Mouse (Mus musculus) A20 (cell line): ENCODE results near the gene Lamb3.

Source experiments
- DNase-seq: peaks from one replicate; pipeline ENCODE4 v3.0.0-alpha.2; 2011; ENCODE audit warnings: low read depth, low spot score

Lamb3 gene

GRCm38 (mm10) chr1:193381597-193382404, 174.3 kb downstream of the Lamb3 start:
- DNase-seq = no peak

DNA sequence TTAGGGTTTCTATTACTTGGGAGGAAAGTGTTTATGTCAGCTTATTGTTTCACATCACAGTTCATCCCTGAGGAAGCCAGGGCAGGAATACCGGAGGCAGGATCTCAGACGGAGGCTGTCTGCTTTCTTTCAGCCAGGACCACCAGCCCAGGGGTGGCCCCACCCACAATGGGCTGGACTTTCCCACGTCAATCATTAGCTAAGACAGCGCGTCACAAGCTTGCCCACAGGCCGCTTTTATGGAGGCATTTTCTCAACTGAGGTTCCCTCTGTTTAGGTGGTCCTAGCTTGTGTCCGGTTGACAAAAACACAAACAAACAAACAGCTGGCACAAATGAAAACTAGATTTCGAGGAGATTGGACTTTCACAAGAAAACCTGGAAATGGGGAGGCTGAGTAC, 174.9 kb downstream of the Lamb3 start:
- DNase-seq = no peak

- peak; percentile 48 for DNase-seq
These were observed 175.5 kb downstream of the Lamb3 start for GRCm38 (mm10) chr1:193382841-193383462.

GRCm38 (mm10) chr1:193386136-193386535, 178.6 kb downstream of the Lamb3 start:
- peak; percentile 33 for DNase-seq

DNA sequence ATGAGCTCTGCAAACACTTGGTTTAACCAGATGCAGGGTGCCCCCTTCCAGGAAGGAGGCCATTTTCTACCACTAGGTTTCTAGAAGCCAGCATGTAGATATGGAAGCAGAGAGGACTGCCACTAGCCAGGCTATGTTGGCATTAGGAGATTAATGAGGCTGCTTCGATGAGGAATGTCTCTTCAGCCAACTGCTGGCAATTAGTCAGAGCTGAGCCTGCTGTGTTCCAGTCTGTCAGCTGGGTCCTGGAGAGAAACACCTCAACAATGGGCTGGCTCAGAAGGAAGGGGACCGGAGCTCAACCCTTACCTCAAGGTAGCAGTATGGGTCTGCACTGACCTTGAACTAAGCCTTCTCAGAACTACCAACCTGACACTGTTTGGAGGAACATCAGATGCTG, 179.7 kb downstream of the Lamb3 start:
- no peak for DNase-seq

- no peak for DNase-seq
These were observed 182.0 kb downstream of the Lamb3 start for GRCm38 (mm10) chr1:193389505-193389904.

- no peak for DNase-seq
These were observed 182.5 kb downstream of the Lamb3 start for GRCm38 (mm10) chr1:193390004-193390403.

DNA sequence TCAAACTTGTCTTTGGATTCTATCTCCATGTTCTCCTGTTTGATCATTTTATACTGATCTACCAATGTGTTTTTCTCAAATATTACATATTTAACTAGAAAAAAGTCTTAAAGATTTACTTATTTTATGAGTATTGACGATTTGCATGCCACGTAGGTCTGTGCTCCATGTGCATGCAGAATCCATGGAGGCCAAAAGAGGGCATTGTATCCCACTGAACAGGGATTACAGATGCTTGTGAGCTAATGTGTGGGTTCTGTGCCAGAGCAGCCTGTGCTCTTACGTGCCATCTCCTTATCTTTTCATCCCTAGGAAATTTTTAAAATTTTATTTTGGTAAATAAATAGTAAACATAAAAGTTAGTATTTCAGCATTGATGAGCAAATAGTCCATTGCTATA, 184.8 kb downstream of the Lamb3 start:
- no peak for DNase-seq
